Mouse (Mus musculus) layer of hippocampus, adult 2 months (tissue): Measurements from ENCODE around the gene Gm49661. TPM values are rescaled to one million over a fixed set of nuclear protein-coding genes. Genes with fewer than 3 reads are reported as not detected.

Source experiments
- DNase-seq, 2 experiments: peaks; one replicate each; pipeline ENCODE4 v3.0.0; 2022; ENCODE audit warnings: low spot score in 2 of 2
- H3K27ac ChIP-seq: fragments of 200-600 bp; 2 replicates; pipeline ENCODE4 v1.8.1; 2022
- H3K4me3 ChIP-seq: fragments of 200-600 bp; 2 replicates; pipeline ENCODE4 v1.8.1; 2022; ENCODE audit warnings: mild to moderate bottlenecking
- CTCF ChIP-seq: fragments of 200-600 bp; conservative IDR thresholded peaks from 2 replicates; pipeline ENCODE4 v1.8.1; 2022; ENCODE audit warnings: antibody characterized with exemption, mild to moderate bottlenecking, moderate library complexity
- total RNA-seq, 2 experiments: library from RNA; stranded (reverse); gene quantifications; 2 replicates each; pipeline ENCODE4 v1.2.3; 2021

Gm49661 gene
- total RNA-seq, 2 experiments from 2014 or later: not detected

DNA sequence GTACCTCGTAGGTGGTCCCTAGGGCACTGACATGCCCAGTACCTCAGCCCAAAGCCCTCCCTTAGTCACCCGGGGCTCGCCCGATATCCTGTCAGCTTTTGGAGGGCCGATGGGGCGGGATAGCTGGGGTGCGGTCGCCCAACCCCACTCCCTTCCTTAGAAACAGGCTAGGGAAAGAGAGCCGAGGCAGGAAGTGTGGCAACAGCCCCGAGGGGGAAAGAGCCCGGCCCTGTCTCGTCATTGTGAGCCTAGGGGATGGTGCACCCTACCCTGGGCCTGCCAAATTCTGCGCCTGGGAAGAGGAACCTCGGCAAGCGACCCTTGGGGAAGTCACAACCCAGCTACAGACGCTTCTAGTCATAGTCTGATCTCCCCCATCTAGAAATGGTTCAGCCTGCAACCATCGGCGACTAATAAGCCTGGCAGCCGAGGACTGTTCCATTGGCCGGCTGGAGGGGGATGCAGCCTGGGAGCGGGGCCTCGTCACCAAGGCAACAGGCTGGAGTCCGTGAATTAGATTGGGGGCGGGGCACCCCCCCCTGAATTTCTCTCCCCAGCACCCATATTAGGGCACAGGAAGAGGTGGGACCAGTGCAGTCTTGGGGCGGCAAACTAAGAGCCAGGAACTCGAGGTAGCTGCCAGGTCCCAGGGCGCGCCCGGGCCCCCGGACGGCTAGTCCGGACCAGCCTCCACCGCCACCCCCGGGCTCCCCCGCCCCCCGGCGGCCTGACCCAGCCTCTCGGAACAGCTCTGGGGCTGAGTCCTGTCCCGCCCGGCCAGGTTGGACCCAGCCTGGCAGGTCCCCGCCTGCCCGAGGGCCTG, 10.6 kb upstream of the Gm49661 start:
- Histone ChIP-seq H3K4me3 (peak overlapping the region; percentile 85), H3K27ac (peak overlapping the region; percentile 99)
- DNase-seq: peak; percentile 95 to 96
- TF ChIP-seq CTCF: no peak

DNA sequence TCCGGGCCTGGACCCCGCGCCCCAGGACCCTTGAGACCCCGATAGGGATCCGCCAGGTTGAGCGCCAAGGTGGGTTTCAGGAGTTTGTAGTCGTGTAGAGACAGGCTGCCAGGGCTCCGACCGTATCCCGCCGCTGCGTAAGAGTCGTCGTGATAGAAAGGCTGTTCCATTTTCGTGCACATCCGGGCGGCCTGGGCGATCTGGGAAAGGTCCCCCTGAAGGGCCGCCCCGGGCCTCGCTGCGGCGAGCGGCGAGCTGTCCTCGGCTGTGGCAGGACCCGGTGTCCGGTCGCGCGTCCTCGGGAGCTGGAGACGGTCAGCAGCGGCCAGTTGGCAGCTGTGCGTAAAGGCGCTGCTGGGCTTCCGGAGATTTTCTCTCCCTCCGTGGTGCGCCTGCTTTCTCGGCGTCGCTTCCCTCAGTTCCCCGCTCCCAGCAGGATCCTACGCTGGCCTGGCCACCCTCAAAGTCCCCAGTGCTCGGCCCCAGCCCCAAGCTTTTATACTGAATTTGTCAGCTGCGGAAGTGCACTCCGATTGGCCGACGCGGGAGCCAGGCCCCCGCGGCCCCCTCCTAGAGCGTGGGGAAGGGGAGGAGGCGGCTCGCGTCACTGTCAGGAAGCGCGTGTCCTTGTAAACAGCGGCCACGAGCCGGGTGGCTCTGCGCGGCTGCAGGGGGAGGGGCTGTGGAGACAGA, 9.2 kb upstream of the Gm49661 start, which contains the start of gene Junb:
Junb (minus strand) TSS at position 471 of the 693 bp plus-strand sequence.
- Histone ChIP-seq H3K4me3 (peak within 1 kb of the TSS; percentile 85), H3K27ac (peak within 1 kb of the TSS; percentile 99)
- DNase-seq: peak; percentile 93 to 97
- no peak for TF ChIP-seq CTCF

DNA sequence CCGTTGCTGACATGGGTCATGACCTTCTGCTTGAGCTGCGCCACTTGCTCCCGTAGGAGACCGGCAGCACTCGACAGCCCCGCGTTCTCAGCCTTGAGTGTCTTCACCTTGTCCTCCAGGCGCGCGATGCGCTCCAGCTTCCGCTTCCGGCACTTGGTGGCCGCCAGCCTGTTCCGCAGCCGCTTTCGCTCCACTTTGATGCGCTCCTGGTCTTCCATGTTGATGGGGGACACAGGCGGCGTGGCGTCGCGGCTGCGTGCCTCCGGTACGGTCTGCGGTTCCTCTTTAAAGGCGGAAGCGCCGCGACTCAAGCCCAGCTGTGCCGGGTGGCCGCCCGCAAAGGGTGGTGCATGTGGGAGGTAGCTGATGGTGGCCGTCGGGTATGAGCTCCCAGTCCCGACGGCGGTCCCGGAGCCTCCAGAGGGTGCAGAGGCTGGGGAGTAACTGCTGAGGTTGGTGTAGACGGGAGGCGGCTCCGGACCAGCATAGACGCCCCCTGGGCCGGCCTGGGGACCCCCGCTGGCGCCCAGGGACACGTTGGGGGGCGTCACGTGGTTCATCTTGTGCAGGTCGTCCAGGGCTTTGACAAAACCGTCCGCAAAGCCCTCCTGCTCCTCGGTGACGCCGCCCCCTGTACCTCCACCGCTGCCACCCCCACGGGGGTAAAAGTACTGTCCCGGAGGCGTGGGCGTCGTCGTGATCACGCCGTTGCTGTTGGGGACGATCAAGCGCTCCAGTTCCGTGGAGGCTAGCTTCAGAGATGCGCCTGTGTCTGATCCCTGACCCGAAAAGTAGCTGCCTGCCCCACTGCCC, 8.4 kb upstream of the Gm49661 start:
- H3K4me3 ChIP-seq: peak overlapping the region; percentile 85
- DNase-seq: peak; percentile 58 to 65
- H3K27ac ChIP-seq: peak overlapping the region; percentile 99
- TF ChIP-seq CTCF: no peak

DNA sequence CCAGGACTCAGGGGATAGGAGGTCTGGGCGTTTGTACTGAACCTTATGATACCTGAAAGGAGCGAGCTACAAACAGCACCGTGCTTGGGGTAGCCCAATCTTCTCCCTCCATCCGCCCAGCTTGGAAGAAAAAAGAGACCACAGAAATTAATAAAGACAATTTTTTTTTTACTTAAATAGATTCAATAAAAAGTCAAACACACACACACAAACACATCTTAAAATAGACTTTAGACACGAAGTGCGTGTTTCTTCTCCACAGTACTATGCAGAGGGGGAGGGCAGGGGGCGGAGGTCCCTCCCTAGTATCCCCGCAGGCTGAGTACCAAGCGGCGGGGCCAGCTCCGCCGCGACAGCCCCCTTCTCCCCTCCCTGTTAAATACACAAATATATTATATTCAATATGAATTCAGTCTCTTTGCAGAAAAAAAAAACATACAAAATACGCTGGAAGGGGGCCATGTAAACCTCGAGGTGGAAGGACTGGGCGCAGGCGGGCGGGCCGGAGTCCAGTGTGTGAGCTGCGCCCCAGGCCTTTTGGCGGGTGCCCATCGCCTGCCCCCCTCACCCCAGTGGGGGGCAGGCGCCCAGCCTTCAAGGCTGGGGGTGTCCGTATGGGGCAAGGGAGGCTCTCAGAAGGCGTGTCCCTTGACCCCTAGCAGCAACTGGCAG, 7.7 kb upstream of the Gm49661 start:
- TF ChIP-seq CTCF: no peak
- peak overlapping the region; percentile 99 for H3K27ac ChIP-seq
- peak overlapping the region; percentile 85 for H3K4me3 ChIP-seq
- DNase-seq: no peak

DNA sequence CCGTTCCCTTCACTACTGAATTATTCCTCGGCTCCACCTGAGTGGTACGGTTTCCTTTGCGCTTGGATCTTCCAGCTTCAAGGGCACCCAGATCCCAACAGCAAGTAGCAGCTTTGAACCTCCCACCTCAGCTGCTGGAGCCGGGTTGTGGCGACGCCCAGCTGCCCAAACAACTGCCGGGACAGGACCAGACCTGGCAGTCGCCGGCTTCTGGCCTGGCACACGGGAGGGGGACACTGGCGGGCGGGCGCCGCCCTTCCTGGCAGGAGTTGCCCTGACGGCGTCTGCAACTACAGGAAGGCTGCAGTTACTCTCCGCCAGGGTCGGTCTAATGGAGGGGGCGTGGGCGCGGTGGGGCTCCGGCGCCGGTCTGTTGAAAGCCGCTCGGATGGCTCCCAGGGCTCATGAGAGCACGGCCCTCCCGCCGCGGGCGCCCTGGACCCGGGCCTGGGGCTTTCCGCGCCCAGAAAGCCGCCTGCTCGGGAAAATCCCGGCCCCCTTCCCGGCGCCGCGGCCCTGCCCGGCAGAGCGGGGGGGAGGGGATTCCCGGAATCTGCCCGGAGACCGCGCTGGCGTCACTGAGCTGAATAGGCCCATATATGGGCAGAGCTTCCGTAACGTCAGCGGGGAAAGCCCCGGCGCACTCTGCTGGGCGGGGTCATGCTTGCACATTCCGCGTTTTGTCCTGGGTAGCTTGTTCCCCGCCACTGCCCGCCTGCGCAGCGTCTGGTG, 7.0 kb upstream of the Gm49661 start:
- Histone ChIP-seq H3K4me3 (peak overlapping the region; percentile 85), H3K27ac (peak overlapping the region; percentile 99)
- TF ChIP-seq CTCF: peak; percentile 39
- DNase-seq: peak; percentile 96 to 98

DNA sequence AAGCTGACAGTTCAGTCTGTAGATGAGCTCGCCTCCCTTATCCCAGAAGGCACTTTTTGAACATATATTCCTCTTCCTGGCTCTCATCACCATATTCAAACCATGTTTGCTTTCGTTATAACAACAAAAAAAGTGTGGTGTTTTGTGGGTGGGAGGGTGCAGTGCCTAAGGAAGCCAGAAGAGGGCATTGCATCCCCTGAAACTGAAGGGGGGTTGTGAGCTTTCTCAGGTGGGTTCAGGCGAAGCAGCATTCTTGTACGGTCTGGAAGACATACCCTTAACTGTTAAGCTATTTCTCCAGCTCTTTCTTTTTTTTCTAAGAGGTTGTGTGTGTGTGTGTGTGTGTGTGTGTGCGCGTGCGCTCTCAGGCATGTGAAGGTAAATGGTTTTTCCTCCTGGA, 6.2 kb upstream of the Gm49661 start:
- peak; percentile 91 for TF ChIP-seq CTCF
- H3K4me3 ChIP-seq: peak overlapping the region; percentile 85
- peak in 1 of 2 experiments; percentile 73 for DNase-seq
- peak overlapping the region; percentile 99 for H3K27ac ChIP-seq

DNA sequence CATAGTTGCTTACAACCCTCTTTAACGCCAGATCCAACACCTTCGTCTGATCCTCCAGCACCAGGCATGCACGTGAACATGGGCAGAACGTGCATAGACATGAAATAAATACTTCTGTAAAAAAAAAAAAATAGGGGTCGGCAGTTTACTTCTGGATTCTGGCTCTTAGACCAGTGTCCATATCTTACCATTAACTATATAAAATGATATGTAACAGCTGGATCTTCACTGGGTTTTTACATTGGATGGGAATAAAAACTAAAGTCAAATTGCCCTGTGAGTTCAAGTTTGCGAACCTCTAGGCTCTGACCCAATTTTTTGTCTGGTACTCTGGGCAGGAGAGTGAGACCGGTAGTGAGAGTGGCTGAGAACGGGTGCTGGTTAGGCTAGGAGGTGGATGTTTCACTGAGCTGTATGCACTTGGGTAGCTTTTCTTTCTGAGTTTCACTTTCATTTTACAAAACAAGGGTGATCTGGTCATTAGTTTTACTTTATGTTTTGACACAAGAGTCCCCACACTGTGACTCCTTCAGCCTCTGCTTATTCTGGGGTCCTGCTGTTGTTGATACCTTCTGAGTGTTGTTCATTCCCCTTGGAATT, 5.4 kb upstream of the Gm49661 start:
- H3K4me3 ChIP-seq: no peak overlapping the region
- TF ChIP-seq CTCF: no peak
- no peak overlapping the region for H3K27ac ChIP-seq
- DNase-seq: no peak

DNA sequence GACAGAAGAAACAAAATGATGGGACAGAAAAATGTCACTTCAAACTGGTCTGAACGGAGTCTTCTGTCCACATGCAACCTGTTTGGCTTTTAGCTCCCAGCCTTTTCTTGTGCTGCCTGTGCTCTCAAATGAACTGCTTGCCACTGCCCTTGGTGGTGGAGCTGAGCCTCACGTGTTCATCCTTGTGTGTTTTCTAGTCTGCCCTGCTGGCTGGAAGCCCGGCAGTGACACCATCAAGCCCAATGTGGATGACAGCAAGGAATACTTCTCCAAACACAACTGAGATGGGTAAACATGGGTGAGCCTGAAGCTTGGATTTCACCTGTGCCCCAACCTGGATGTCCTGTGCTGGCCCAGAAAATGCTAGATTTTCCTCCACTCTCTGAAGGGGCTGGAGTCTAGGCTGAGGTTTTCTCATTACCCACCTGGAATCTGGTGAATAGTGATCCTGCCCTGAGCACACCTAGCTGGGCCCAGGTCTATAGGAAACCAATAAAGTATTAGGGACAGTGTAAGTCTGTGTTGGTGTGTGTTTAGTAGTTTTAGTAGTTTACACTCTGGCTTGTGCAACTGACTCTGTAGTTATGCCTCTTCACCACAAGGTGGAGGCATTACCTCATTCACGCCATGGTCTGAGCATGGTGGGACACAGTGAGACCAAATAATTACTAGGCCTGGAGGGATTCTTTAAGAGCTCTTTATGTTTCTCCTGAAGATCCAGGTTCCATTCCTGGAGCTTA, 4.7 kb upstream of the Gm49661 start:
- peak; percentile 92 for TF ChIP-seq CTCF
- Histone ChIP-seq H3K4me3 (no peak overlapping the region), H3K27ac (peak overlapping the region; percentile 2; the same call in 1 of the 2 replicates)
- DNase-seq: peak in 1 of 2 experiments; percentile 64

DNA sequence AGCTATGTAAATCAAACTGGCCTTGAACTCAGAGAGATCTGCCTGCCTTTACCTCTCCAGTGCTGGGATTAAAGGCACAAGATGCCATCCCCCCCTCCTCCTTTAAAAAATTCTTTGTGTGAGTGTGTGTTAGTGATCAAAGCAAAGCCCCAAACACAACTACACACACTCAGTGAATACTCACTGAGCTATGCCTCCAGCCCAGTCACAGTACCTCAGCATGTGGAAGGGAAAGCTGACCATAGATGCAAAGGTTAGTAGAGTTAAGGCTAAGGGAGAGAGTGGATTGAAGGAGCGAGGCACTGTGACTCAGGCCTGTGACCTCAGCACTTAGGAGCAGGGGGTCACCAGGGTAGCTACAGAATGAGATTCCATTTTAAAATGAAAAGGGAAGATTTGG, 3.8 kb upstream of the Gm49661 start:
- DNase-seq: no peak
- no peak overlapping the region for H3K4me3 ChIP-seq
- TF ChIP-seq CTCF: no peak
- no peak overlapping the region for H3K27ac ChIP-seq

DNA sequence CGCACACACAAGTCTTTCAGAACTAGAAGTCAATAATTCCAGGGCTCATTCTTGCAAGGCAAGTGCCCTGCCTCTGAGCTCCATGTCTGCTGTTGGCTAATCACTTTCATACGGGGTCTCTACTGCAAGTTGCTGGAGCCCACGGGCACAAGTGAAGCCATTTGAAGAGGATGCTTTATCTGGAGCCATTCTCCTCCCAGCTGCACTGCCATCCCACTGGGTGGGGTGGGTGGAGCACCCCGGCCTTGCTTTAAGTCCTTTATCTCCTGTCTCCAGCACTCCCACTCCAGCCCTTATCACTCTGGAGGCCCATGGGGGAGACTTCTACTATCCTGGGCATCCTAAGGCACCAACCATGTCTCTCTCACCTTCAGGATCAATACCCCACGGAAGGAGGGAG, 1.7 kb upstream of the Gm49661 start:
- no peak for DNase-seq
- H3K27ac ChIP-seq: peak overlapping the region; percentile 95; the same call in 1 of the 2 replicates
- H3K4me3 ChIP-seq: peak overlapping the region; percentile 92
- TF ChIP-seq CTCF: no peak
